Mouse (Mus musculus) embryonic fibroblast, embryonic 13.5 days (primary cell): ENCODE measurements around the gene Dusp5. TPM values are rescaled to one million over a fixed set of nuclear protein-coding genes. Genes with fewer than 3 reads are reported as not detected.

Experiments used
- H3K27ac ChIP-seq: 2 replicates; pipeline ENCODE4 v1.5.1; 2012; ENCODE audit warnings: low read length, control low read depth, inconsistent platforms; ENCODE audit not compliant: insufficient read depth
- H3K4me1 ChIP-seq: 2 replicates; pipeline ENCODE4 v1.6.1; 2011; ENCODE audit warnings: low read length; ENCODE audit not compliant: control insufficient read depth, insufficient read depth
- H3K4me3 ChIP-seq: 2 replicates; pipeline ENCODE4 v1.5.1; 2011; ENCODE audit warnings: mild to moderate bottlenecking, control low read depth, low read length; ENCODE audit not compliant: insufficient read depth
- CTCF ChIP-seq: IDR thresholded peaks from 2 replicates; pipeline ENCODE4 v1.5.1; 2011; ENCODE audit warnings: mild to moderate bottlenecking, control low read depth, low read length, moderate library complexity, borderline replicate concordance; ENCODE audit not compliant: insufficient read depth
- POLR2A ChIP-seq: IDR thresholded peaks from 2 replicates; pipeline ENCODE4 v1.6.1; 2011; ENCODE audit warnings: low read depth, mild to moderate bottlenecking, control low read depth, low read length, moderate library complexity
- polyA plus RNA-seq: library from polyadenylated mRNA; stranded (reverse); fragments of >200 nt; gene quantifications from 2 replicates; pipeline ENCODE4 v1.2.4, GENCODE M21; 2011; ENCODE audit warnings: low read depth; ENCODE audit not compliant: missing spikeins, insufficient read length

The Dusp5 gene
- 19.5 and 40.5 TPM in 2 replicates for polyA plus RNA-seq

GRCm38 (mm10) chr19:53528752-53529454 is at the start of gene Dusp5:
Gene Dusp5 (plus strand): TSS chr19:53529109.
- TF ChIP-seq POLR2A (peak; percentile 88), CTCF (no peak)
- Histone ChIP-seq H3K4me1 (peaks cover 7% of the 10 kb centered on the region; the same call in 1 of the 2 replicates), H3K4me3 (peak within 1 kb of the TSS; percentile 91), H3K27ac (peak within 1 kb of the TSS; percentile 51)

DNA sequence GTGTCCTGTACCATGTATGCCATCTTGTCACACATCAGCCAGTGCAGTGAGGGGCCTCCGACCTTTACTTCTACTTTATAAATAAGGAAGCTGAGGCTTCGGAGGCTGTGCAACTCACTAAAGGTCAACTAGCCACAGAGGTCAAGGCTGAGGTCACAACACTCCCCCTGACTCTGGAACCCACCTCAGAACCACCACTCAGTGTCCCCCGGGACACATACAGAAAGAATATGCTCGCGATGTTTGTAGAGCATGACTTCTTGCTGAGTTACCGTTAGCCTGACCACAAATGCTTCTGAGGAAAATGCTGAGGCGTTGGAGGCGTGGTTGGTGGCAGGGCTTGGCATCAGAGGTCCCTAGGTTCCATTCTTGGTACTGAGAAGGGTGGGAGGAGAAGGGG is 49.3 kb upstream of the Dusp5 start:
- Histone ChIP-seq H3K4me3 (no peak overlapping the region), H3K27ac (no peak overlapping the region), H3K4me1 (peaks cover 2% of the 10 kb centered on the region; the same call in 1 of the 2 replicates)
- no peak for TF ChIP-seq POLR2A
- TF ChIP-seq CTCF: no peak

DNA sequence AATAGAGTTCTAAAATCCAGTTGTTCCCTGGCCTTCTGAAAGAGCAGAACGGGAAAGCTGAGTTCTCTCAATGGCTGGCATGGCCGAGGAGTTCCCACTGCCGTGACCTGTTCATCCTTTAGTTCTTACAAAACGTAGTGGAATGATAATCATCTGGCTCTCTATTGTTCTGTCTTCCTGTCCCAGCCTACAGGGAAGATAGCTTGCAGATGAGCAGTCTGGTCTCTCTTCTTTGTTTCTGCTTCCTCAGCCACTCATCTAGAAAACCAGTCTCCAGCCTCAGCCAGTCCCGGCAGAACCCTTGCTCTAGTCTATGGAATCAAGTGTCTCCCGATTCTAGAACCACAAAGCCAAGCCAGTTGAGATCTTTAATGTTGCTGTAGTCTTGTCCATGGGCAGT is 46.8 kb upstream of the Dusp5 start:
- Histone ChIP-seq H3K27ac (peak overlapping the region; percentile 14; the same call in 1 of the 2 replicates), H3K4me1 (peaks cover 3% of the 10 kb centered on the region; the same call in 1 of the 2 replicates), H3K4me3 (no peak overlapping the region)
- TF ChIP-seq POLR2A (no peak), CTCF (no peak)

DNA sequence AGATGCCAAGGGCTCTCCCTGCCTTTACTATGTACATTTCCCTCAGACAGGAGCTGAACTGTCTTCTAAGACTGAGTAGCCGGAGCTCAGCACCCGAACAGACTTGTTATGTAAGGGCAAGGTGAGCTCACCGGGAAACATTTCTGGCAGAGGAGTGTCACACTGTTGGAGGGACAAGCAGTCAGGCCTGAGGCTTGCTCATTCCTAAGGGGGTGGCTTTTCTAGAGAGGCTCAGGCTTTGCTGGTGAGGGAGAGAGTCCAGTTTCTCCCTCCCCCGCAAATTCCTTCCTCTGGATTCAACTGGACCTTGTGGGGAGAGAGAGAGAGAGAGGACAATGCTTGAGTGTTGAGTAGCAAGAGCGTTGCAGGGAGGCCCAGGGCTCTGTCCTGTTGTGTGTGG is 46.4 kb upstream of the Dusp5 start:
- no peak for TF ChIP-seq POLR2A
- no peak for TF ChIP-seq CTCF
- H3K4me3 ChIP-seq: no peak overlapping the region
- peaks cover 7% of the 10 kb centered on the region; the same call in 1 of the 2 replicates for H3K4me1 ChIP-seq
- H3K27ac ChIP-seq: peak overlapping the region; percentile 14; the same call in 1 of the 2 replicates

- Histone ChIP-seq H3K4me3 (no peak overlapping the region), H3K4me1 (peaks cover 8% of the 10 kb centered on the region; the same call in 1 of the 2 replicates), H3K27ac (no peak overlapping the region)
- TF ChIP-seq CTCF (no peak), POLR2A (no peak)
These were observed 44.9 kb upstream of the Dusp5 start for GRCm38 (mm10) chr19:53483984-53484383.

- TF ChIP-seq POLR2A (no peak), CTCF (no peak)
- H3K27ac ChIP-seq: no peak overlapping the region
These were observed 44.0 kb upstream of the Dusp5 start for GRCm38 (mm10) chr19:53484918-53485317.

GRCm38 (mm10) chr19:53489187-53489586 is 39.7 kb upstream of the Dusp5 start:
- no peak for TF ChIP-seq CTCF
- no peak for TF ChIP-seq POLR2A
- peaks cover 11% of the 10 kb centered on the region; the same call in 1 of the 2 replicates for H3K4me1 ChIP-seq

More at GRCm38 (mm10) chr19:53484918-53485317, 44.0 kb upstream of the Dusp5 start:
- Histone ChIP-seq H3K4me1 (peaks cover 8% of the 10 kb centered on the region; the same call in 1 of the 2 replicates), H3K4me3 (no peak overlapping the region)

DNA sequence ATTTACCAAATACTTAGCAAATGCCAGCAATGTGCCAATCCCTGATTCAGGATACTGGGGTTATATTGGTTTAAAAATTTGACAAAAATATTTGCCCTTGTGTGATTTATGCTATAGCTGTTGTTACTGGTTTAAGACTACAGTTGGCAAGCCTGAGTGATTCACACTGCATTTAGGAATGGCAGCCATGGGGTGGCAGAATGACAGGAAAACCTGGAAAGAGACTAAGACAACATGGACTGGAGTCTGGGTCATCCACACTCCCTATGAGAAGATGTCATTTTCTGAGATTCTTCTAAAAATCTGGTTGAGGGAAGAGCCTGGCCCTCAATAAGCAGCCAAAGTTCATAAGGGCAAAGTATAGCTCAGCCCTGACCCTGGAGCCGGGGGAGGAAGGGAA is 39.0 kb upstream of the Dusp5 start:
- Histone ChIP-seq H3K27ac (no peak overlapping the region), H3K4me3 (no peak overlapping the region), H3K4me1 (peaks cover 11% of the 10 kb centered on the region; the same call in 1 of the 2 replicates)
- TF ChIP-seq POLR2A: no peak
- TF ChIP-seq CTCF: no peak

More at GRCm38 (mm10) chr19:53489187-53489586, 39.7 kb upstream of the Dusp5 start:
- Histone ChIP-seq H3K27ac (no peak overlapping the region), H3K4me3 (no peak overlapping the region)

GRCm38 (mm10) chr19:53490898-53491297 is 38.0 kb upstream of the Dusp5 start:
- Histone ChIP-seq H3K27ac (peak overlapping the region; percentile 42; the same call in 1 of the 2 replicates), H3K4me3 (no peak overlapping the region)
- no peak for TF ChIP-seq POLR2A
- TF ChIP-seq CTCF: no peak

GRCm38 (mm10) chr19:53492528-53492927 is 36.4 kb upstream of the Dusp5 start:
- Histone ChIP-seq H3K27ac (no peak overlapping the region), H3K4me3 (no peak overlapping the region), H3K4me1 (peaks cover 6% of the 10 kb centered on the region; the same call in 1 of the 2 replicates)
- TF ChIP-seq CTCF (no peak), POLR2A (no peak)

More at GRCm38 (mm10) chr19:53490898-53491297, 38.0 kb upstream of the Dusp5 start:
- peaks cover 11% of the 10 kb centered on the region; the same call in 1 of the 2 replicates for H3K4me1 ChIP-seq
